Mouse (Mus musculus) lung, adult 2 months (tissue): ENCODE data around the gene Gpc6.

Experiments
- CTCF ChIP-seq: fragments of 200-500 bp; IDR thresholded peaks from 2 replicates; pipeline ENCODE4 v1.5.1; 2011; ENCODE audit warnings: mild to moderate bottlenecking, low read length, control low read depth; ENCODE audit not compliant: insufficient read depth
- POLR2A ChIP-seq: fragments of 200-500 bp; IDR thresholded peaks from 2 replicates; pipeline ENCODE4 v1.6.1; 2011; ENCODE audit warnings: low read depth, mild to moderate bottlenecking, control low read depth, low read length, borderline replicate concordance; ENCODE audit errors: extremely low read depth

GRCm38 (mm10) chr14:118021867-118022543, 1096.9 kb downstream of the Gpc6 start:
- no peak for TF ChIP-seq CTCF
- no peak for TF ChIP-seq POLR2A
